Mouse (Mus musculus): Measurements from ENCODE around the gene Ak8. TPM values are rescaled to one million over a fixed set of nuclear protein-coding genes. Genes with fewer than 3 reads are reported as not detected.
A peak's percentile ranks its signal among the peaks of the same experiment; 100 is the strongest.

The Ak8 gene
- total RNA-seq, 2 experiments from 2014 or later: 0.74 to 1.2 TPM

DNA sequence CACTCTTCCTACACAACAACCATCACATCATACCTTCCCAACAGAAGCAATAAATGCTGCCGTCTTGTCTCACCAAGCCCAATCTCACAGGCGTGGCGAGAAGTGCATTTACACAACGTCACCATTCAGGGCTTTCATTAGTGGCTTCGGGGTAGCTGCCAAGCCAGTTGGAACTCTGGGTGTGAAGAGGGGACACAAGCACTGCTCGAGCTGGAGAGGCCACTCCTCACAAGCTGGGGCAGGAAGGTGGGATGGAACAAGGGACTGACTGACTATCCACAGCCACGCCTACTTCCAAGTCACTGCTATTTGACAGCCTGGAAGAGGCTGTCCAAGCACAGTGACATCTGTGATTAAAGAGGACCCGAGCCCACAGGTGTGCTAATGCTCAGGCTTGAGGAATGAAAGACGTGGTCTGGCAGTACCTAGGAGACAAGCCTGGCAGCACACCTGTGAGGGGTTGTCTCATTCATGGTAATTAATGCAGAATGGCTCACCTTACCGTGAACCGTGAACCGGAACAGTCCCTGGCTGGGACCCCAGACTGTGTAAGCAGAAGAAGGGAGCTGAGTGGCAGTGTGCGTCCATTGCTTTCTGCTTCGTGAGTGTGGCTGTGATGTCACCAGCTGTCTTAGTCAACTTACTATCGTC is 46.8 kb downstream of the Ak8 start:
- DNase-seq (ENCODE audit: low spot score in 2 of 2): no peak
- H3K27ac ChIP-seq: no peak overlapping the region
- no peak overlapping the region for H3K4me3 ChIP-seq
- TF ChIP-seq CTCF (conservative IDR thresholded peaks at IDR 0.05): no peak

DNA sequence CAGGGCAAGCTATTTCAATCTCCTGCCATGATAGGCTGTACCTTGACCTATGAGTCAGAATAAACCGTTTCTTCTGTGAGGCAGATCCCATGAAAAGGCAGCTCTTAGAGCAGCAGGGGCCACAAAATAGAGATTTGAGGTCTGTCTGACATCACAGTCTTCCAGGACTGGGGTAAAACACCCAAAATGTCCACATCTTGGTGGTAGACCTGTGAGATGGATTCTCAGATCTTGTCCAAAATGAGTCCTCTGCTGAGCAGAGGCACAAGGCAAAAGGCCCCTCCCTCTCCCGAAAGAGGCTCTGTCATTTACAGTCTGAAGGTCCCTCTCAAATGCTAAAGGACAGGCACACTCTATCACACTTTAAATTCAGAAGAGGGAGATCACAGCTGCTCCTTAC is 47.7 kb downstream of the Ak8 start:
- no peak for DNase-seq (ENCODE audit: low spot score in 2 of 2)
- H3K4me3 ChIP-seq: no peak overlapping the region
- TF ChIP-seq CTCF (conservative IDR thresholded peaks at IDR 0.05): no peak
- no peak overlapping the region for H3K27ac ChIP-seq

DNA sequence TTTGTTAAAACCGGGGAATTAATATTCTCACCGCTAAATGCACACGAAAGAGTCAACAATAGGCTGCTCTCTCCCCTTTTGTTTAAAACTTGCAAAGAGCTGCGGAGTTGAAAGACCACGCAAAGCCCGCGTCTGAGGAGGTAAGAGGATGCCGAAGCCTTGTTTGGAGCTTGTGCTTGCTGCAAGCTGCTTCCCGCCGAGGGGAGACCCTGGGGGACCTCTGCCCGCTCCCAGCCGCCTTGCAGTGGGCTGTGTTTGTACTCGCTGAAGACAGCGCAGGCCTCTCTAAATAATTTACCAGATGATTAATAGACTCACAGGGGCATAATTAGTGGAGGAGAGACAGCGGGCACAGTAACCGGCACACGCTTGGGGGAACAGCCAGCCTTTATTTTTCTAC is 51.2 kb downstream of the Ak8 start:
- no peak for DNase-seq (ENCODE audit: low spot score in 2 of 2)
- TF ChIP-seq CTCF (conservative IDR thresholded peaks at IDR 0.05): no peak
- Histone ChIP-seq H3K27ac (no peak overlapping the region), H3K4me3 (peak overlapping the region; percentile 33; the same call in 1 of the 2 replicates)

GRCm38 (mm10) chr2:28751658-28752057 is 51.7 kb downstream of the Ak8 start:
- no peak overlapping the region for H3K27ac ChIP-seq
- no peak for DNase-seq (ENCODE audit: low spot score in 2 of 2)
- peak overlapping the region; percentile 33; the same call in 1 of the 2 replicates for H3K4me3 ChIP-seq
- TF ChIP-seq CTCF (conservative IDR thresholded peaks at IDR 0.05): no peak

- Histone ChIP-seq H3K27ac (no peak overlapping the region), H3K4me3 (no peak overlapping the region)
- no peak for DNase-seq (ENCODE audit: low spot score in 2 of 2)
- TF ChIP-seq CTCF (conservative IDR thresholded peaks at IDR 0.05): no peak
Measured at GRCm38 (mm10) chr2:28752388-28752787, 52.4 kb downstream of the Ak8 start.

DNA sequence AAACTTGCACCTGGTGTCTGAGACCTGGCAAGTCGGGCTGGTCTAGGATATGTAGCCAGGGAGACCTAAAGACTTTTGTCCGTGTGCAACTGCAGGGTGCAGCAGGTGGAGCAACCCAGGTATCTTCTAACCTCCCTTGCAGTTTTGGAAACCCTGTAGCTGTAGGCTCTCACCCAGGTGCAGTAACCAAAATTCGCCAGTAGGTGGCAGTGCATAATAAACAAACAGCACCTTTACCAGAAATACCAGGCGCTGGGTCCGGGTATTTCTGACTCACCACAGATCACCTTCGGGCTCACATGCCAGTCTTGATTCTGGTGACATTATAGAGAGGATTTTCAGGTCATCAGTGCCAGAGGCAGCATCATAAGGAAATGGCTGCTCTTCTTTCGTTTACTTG is 55.5 kb downstream of the Ak8 start:
- Histone ChIP-seq H3K27ac (no peak overlapping the region), H3K4me3 (no peak overlapping the region)
- peak; percentile 97 for TF ChIP-seq CTCF (conservative IDR thresholded peaks at IDR 0.05)
- DNase-seq (ENCODE audit: low spot score in 2 of 2): peak; percentile 74 to 88

DNA sequence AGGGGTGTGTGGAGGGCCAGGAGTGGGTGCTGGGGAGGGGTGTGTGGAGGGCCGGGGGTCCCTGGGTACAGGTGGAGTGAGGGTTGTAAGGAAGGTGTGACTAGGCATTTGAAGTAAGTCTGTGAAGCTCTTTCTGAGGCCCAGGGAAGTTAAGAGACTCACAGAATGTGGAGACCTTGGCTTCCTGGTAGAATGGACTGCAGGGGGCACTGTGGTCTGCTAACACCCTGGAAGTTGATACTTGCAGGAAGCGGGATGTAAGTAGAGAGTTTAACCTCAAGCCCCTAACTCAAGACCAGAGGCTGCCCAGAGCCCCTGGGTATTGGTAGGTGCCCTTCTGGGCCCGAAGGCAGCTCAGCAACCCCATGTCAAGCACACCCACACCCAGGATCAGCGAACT is 56.2 kb downstream of the Ak8 start:
- peak; percentile 79 for TF ChIP-seq CTCF (conservative IDR thresholded peaks at IDR 0.05)
- Histone ChIP-seq H3K4me3 (no peak overlapping the region), H3K27ac (no peak overlapping the region)
- peak in 1 of 2 experiments; percentile 53 for DNase-seq (ENCODE audit: low spot score in 2 of 2)

DNA sequence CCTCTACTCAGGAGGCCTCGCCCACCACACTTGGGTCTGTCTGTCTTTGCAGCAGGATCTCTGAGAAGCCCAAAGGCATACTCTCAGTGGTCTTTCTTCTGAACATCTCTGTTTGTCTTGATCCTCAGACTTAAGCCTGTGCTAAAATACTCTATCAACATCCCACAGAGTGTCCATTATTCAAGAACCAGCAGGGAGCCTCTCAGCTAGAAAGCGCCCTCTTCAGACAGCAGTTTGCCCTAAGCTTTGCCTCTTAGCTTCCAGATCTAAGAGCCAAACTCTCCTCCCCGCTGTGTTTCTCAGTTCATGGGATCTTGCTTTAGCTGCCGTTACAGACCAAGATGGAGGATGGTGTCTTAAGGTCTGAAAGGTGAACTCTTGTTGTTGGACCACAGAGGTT is 59.5 kb downstream of the Ak8 start:
- no peak for TF ChIP-seq CTCF (conservative IDR thresholded peaks at IDR 0.05)
- Histone ChIP-seq H3K27ac (no peak overlapping the region), H3K4me3 (no peak overlapping the region)
- DNase-seq (ENCODE audit: low spot score in 2 of 2): no peak

- DNase-seq (ENCODE audit: low spot score in 2 of 2): no peak
- no peak overlapping the region for H3K4me3 ChIP-seq
- no peak overlapping the region for H3K27ac ChIP-seq
- no peak for TF ChIP-seq CTCF (conservative IDR thresholded peaks at IDR 0.05)
Measured at GRCm38 (mm10) chr2:28766590-28766989, 66.6 kb downstream of the Ak8 start.

GRCm38 (mm10) chr2:28767041-28767440 is 67.1 kb downstream of the Ak8 start:
- Histone ChIP-seq H3K4me3 (no peak overlapping the region), H3K27ac (no peak overlapping the region)
- TF ChIP-seq CTCF (conservative IDR thresholded peaks at IDR 0.05): no peak
- DNase-seq (ENCODE audit: low spot score in 2 of 2): no peak

DNA sequence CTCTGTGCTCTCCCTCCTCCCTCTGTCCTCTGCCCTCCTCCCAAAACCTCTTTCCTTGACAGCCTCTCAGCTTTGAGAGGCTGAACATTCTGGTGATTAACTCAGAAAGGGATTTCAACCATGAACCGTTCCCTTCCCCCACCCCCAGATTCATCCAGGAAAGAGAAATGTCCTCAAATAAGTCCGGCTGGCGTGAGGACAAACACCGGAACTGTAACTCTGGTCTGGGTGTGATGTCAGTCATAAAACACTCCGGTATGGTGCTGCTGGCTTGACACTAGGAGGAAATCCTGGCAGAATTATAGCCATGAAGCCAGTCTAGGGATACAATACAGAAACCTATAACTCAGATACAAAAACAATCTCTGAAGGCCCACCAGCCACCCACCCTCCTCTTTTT is 70.7 kb downstream of the Ak8 start:
- no peak for DNase-seq (ENCODE audit: low spot score in 2 of 2)
- no peak overlapping the region for H3K27ac ChIP-seq
- no peak for TF ChIP-seq CTCF (conservative IDR thresholded peaks at IDR 0.05)

DNA sequence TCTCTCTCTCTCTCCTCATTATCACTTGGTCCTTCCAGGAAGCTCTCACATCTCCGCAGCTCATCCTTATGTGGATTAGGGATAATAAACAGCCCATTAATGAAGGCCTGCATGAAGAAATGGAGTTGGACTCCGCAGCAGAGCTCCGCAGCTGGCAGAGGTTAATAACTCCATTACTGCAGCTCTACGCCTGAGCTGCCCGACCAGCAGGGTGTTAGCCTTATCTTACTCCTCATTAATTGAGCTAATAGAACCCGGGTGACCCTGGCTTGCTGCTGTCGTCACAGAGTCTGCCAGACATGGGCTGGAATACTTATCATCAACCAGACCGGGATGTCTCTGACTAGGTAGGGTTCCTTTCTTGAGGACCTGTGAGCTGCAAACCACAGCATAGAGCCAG is 74.1 kb downstream of the Ak8 start:
- TF ChIP-seq CTCF (conservative IDR thresholded peaks at IDR 0.05): no peak
- no peak for DNase-seq (ENCODE audit: low spot score in 2 of 2)

More for the DNA sequence above, 70.7 kb downstream of the Ak8 start:
- H3K4me3 ChIP-seq: no peak overlapping the region

DNA sequence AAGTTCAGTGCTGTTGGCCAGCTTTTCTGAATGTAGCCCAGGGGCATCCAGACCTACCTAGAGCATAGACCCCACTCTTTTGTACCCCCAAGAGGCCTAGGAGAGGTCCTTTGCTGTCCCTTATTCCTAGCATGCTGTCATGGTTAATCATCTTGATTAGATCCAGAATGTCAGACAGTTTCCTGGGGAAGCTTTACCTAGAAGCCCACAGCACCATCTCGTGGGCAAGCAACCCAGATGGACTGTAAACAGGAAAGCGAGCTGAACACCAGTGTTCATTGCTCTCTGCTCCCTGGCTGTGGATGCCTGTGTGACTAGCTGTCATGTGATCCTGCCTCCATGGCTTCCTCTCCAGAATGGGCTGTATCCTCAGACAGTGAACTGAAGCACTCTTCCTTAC is 76.8 kb downstream of the Ak8 start:
- Histone ChIP-seq H3K27ac (no peak overlapping the region), H3K4me3 (no peak overlapping the region)
- TF ChIP-seq CTCF (conservative IDR thresholded peaks at IDR 0.05): no peak
- no peak for DNase-seq (ENCODE audit: low spot score in 2 of 2)

More for the DNA sequence above, 74.1 kb downstream of the Ak8 start:
- Histone ChIP-seq H3K4me3 (no peak overlapping the region), H3K27ac (no peak overlapping the region)

DNA sequence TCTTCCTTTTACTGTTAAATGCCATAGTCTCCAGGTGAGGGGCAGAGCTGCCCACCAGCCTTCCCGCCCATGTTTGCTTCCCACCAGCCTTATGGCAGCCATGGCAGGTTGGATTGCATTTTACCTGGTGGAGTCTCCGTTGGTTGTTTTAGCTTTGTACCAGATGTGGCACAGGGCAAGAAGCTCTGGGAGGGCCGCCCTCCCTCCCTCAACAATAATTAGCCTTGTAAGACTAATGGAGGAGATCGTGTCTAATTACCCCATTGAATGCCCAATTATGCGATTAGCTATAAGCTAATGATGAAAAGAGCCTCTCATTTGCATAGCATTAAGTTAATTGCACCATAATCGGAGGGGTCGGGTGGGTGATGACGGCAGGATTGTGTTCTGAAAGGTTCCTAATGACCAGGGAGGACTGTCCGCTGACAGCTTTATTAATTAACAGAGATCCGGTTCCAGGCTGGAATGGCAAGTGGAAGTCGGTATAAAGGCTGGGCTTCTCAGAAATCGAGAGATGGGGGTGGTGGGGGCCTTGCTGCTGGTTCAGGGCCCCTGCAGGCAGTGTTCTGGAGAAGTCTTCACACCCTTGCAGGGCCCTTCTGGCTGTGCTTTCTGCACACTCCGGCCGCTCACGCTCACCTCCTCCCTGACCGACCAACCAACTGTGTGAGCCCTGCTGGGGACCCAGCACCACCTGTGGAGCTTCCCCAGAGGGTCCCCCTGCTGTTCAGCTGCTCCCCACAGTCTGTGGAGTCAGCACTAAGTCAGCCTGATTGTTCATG is 80.2 kb downstream of the Ak8 start:
- no peak for DNase-seq (ENCODE audit: low spot score in 2 of 2)
- no peak for TF ChIP-seq CTCF (conservative IDR thresholded peaks at IDR 0.05)
- H3K27ac ChIP-seq: no peak overlapping the region
- no peak overlapping the region for H3K4me3 ChIP-seq

Measured in layer of hippocampus, adult 2 months (tissue).